Mouse (Mus musculus) CD4-positive, CD25-positive, alpha-beta regulatory T cell, adult 2 months (primary cell): ENCODE results near the gene Spp1.

Experiments
- DNase-seq: peaks from one replicate; pipeline ENCODE4 v3.0.0-alpha.2; 2012; ENCODE audit warnings: low read depth, low spot score

The Spp1 gene

GRCm38 (mm10) chr5:104434835-104435301 is at the start of gene Spp1:
Gene Spp1, plus strand, starts transcription at chr5:104435118.
- DNase-seq = no peak

GRCm38 (mm10) chr5:104385521-104385920 is 49.4 kb upstream of the Spp1 start:
- DNase-seq = no peak

GRCm38 (mm10) chr5:104386908-104387307 is 48.0 kb upstream of the Spp1 start:
- no peak for DNase-seq

- no peak for DNase-seq
Measured at GRCm38 (mm10) chr5:104390962-104391361, 44.0 kb upstream of the Spp1 start.

- DNase-seq = no peak
Measured at GRCm38 (mm10) chr5:104392784-104393183, 42.1 kb upstream of the Spp1 start.

GRCm38 (mm10) chr5:104396286-104396685 is 38.6 kb upstream of the Spp1 start:
- no peak for DNase-seq

- DNase-seq = no peak
Measured at GRCm38 (mm10) chr5:104398001-104398400, 36.9 kb upstream of the Spp1 start.

GRCm38 (mm10) chr5:104399291-104399950 is 35.5 kb upstream of the Spp1 start:
- DNase-seq = no peak

GRCm38 (mm10) chr5:104399970-104400369 is 34.9 kb upstream of the Spp1 start:
- DNase-seq = no peak

- no peak for DNase-seq
Measured at GRCm38 (mm10) chr5:104402651-104403050, 32.3 kb upstream of the Spp1 start.

- DNase-seq = no peak
Measured at GRCm38 (mm10) chr5:104403351-104403750, 31.6 kb upstream of the Spp1 start.

GRCm38 (mm10) chr5:104404551-104404950 is 30.4 kb upstream of the Spp1 start:
- no peak for DNase-seq

- no peak for DNase-seq
Measured at GRCm38 (mm10) chr5:104405051-104405450, 29.9 kb upstream of the Spp1 start.

- no peak for DNase-seq
Measured at GRCm38 (mm10) chr5:104406756-104407155, 28.2 kb upstream of the Spp1 start.

- DNase-seq = no peak
Measured at GRCm38 (mm10) chr5:104407541-104408231, 27.2 kb upstream of the Spp1 start.

- no peak for DNase-seq
Measured at GRCm38 (mm10) chr5:104408549-104408948, 26.4 kb upstream of the Spp1 start.

GRCm38 (mm10) chr5:104415999-104416398 is 18.9 kb upstream of the Spp1 start:
- no peak for DNase-seq

- no peak for DNase-seq
Measured at GRCm38 (mm10) chr5:104417028-104417427, 17.9 kb upstream of the Spp1 start.

- DNase-seq = no peak
Measured at GRCm38 (mm10) chr5:104417721-104418120, 17.2 kb upstream of the Spp1 start.

- no peak for DNase-seq
Measured at GRCm38 (mm10) chr5:104422039-104422438, 12.9 kb upstream of the Spp1 start.

GRCm38 (mm10) chr5:104423861-104424260 is 11.1 kb upstream of the Spp1 start:
- DNase-seq = no peak

GRCm38 (mm10) chr5:104425949-104426348 is 9.0 kb upstream of the Spp1 start:
- DNase-seq = no peak

GRCm38 (mm10) chr5:104432886-104433285 is 2.0 kb upstream of the Spp1 start:
- no peak for DNase-seq
